Mouse (Mus musculus): ENCODE results near the gene Trmt6. TPM values are rescaled to one million over a fixed set of nuclear protein-coding genes. Genes with fewer than 3 reads are reported as not detected.

Trmt6 gene
- polyA plus RNA-seq, 1 experiment from 2014 or later: 24.2 TPM

- 72% methylated on average over 1 of the region's 1 CpGs for WGBS
- no peaks in the 10 kb centered on the region for H3K4me1 ChIP-seq (ENCODE audit: control insufficient read depth, insufficient read depth, low read length)
- ATAC-seq (ENCODE audit: low read depth): no peak
- H3K36me3 ChIP-seq (ENCODE audit: control insufficient read depth, insufficient read depth, low read length): no peaks in the 10 kb centered on the region
- H3K4me3 ChIP-seq (ENCODE audit: low read depth, low read length): no peak overlapping the region
- H3K4me2 ChIP-seq (ENCODE audit: low read depth, low read length): no peak overlapping the region
- no peaks in the 10 kb centered on the region for H3K9me3 ChIP-seq (ENCODE audit: control insufficient read depth, low read length)
- no peak overlapping the region for H3K27ac ChIP-seq (replicated peaks; ENCODE audit: low read depth, low read length)
- H3K27me3 ChIP-seq (replicated peaks; ENCODE audit: control insufficient read depth, insufficient read depth, low read length): no peaks in the 10 kb centered on the region
- H3K9ac ChIP-seq (ENCODE audit: low read depth, low read length): no peak overlapping the region
- no peak for DNase-seq (ENCODE audit: low spot score)
Observed at GRCm38 (mm10) chr2:132770822-132771221, 45.0 kb downstream of the Trmt6 start.

DNA sequence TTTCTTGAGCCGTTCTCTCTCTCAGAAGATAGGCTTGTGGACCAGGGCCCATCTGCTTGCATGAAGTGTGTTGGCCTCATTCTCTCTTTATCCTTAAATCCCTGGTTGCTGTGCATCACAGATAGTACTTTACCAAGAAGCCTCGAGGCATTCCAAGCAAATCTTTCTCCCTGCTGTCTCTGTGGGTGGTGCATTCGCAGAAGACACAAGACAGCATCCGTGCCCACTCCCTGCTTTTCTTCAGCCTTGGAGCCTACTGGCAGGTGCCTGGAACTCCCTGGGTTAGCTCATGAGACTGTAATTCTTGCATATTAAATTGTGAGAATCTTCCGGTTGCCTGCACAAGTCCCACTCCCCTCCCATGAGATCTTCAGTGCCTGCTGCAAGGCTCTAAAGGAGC is 57.9 kb downstream of the Trmt6 start:
- DNase-seq (ENCODE audit: low spot score) (no peak), ATAC-seq (ENCODE audit: low read depth) (no peak)
- Histone ChIP-seq H3K4me1 (ENCODE audit: control insufficient read depth, insufficient read depth, low read length) (no peaks in the 10 kb centered on the region), H3K4me2 (ENCODE audit: low read depth, low read length) (no peak overlapping the region), H3K27me3 (replicated peaks; ENCODE audit: control insufficient read depth, insufficient read depth, low read length) (no peaks in the 10 kb centered on the region), H3K9ac (ENCODE audit: low read depth, low read length) (no peak overlapping the region), H3K36me3 (ENCODE audit: control insufficient read depth, insufficient read depth, low read length) (no peaks in the 10 kb centered on the region), H3K4me3 (ENCODE audit: low read depth, low read length) (no peak overlapping the region), H3K27ac (replicated peaks; ENCODE audit: low read depth, low read length) (no peak overlapping the region), H3K9me3 (ENCODE audit: control insufficient read depth, low read length) (no peaks in the 10 kb centered on the region)
- 59% methylated on average over 5 of the region's 5 CpGs for WGBS

Other genes with a start within 250 kb of the Trmt6 start
- 40.4 and 49.0 TPM in 2 replicates for gene Gpcpd1, start 228.3 kb downstream of the Trmt6 start, polyA plus RNA-seq (2014; fragmentation: Nextera tagmentation; extraction: Ambion mirVana)
- gene Shld1, start 129.1 kb downstream of the Trmt6 start, polyA plus RNA-seq (2014; fragmentation: Nextera tagmentation; extraction: Ambion mirVana): 16.0 and 16.1 TPM in 2 replicates
- gene Chgb, start 34.8 kb downstream of the Trmt6 start, polyA plus RNA-seq (2014; fragmentation: Nextera tagmentation; extraction: Ambion mirVana): 3.2 and 5.3 TPM in 2 replicates
- 10.5 and 11.5 TPM in 2 replicates for gene Mcm8, start 86 bp upstream of the Trmt6 start, polyA plus RNA-seq (2014; fragmentation: Nextera tagmentation; extraction: Ambion mirVana)
- gene Crls1, start 30.6 kb upstream of the Trmt6 start, polyA plus RNA-seq (2014; fragmentation: Nextera tagmentation; extraction: Ambion mirVana): 20.5 and 26.7 TPM in 2 replicates
- 0.06 and 0.12 TPM in 2 replicates for gene Lrrn4, start 64.8 kb upstream of the Trmt6 start, polyA plus RNA-seq (2014; fragmentation: Nextera tagmentation; extraction: Ambion mirVana)
- gene Fermt1, start 129.9 kb upstream of the Trmt6 start, polyA plus RNA-seq (2014; fragmentation: Nextera tagmentation; extraction: Ambion mirVana): 7.2 and 8.9 TPM in 2 replicates